Mouse (Mus musculus) v-Abl transformed pro-B cells (cell line): ENCODE results near the gene Trpm5.

ENCODE experiments used
- in situ Hi-C, 2 experiments: fragments of 400-800 bp; cut with MboI; formaldehyde crosslinking; loops; one replicate each; pipeline ENCODE4 v1.15.1; 2025; ENCODE audit not compliant: unreplicated experiment in 2 of 2

Gene Trpm5

DNA sequence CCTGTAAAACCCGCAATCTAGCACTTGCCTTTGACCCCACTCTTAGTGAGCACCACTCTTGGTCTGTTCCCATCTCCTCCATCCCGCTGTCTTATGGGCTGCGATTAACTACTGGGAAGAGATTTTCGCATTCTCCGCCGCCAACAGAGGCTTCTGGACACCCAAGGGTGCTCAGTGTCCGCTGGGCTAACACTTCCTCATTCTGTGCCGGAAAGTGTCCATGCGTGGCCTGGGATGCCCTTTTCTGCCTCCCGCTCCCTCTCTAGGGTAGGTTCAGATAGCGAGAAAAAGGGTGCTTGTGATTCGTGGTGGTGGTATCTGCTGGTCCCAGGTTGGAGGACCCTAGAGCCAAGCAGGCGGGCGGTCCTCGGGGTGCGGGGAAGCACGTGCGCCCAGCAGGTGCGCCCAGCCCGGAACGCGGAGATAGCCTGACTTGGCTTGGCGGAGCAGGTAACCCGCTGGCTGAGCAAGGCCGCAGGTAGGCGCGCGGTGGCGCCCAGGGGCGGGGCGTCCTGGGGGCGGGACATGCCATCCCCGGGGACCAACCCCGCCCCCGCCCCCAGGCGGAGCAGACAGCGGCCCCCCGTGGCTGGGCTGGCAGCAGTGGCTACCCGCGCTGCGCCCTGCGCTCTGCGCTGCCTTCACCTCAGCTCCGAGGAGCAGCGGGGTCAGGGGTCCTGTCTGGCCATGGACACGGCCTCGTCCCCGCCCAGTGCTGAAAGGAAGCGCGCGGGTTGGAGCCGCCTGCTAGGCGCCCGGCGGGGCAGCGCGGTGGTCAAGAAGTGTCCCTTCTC, 12.4 kb upstream of the Trpm5 start:
- in situ Hi-C loops, result no loop called here

DNA sequence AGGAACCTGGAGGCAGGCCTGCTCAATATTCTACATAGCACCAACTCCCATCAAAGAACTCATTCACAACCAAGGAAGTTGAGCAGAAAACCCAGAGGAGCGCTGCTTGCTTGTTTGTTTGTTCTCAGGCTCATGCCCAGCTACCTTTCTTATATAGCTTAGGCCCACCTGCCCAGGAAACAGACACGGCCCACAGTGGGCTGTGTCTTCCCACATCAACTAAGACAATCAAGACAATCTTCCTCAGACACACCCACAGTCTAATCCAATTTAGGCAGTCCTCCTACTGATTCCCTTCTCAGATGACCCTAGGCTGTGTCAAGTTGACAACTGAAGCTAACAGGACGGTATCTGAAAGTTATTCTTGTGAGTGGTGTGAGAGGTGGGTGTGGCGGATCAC, 11.6 kb upstream of the Trpm5 start, which contains the start of gene Kcnq1:
Gene Kcnq1 (plus strand): TSS at position 301 of the 400 bp plus-strand sequence.
- in situ Hi-C loops, result no loop called here

DNA sequence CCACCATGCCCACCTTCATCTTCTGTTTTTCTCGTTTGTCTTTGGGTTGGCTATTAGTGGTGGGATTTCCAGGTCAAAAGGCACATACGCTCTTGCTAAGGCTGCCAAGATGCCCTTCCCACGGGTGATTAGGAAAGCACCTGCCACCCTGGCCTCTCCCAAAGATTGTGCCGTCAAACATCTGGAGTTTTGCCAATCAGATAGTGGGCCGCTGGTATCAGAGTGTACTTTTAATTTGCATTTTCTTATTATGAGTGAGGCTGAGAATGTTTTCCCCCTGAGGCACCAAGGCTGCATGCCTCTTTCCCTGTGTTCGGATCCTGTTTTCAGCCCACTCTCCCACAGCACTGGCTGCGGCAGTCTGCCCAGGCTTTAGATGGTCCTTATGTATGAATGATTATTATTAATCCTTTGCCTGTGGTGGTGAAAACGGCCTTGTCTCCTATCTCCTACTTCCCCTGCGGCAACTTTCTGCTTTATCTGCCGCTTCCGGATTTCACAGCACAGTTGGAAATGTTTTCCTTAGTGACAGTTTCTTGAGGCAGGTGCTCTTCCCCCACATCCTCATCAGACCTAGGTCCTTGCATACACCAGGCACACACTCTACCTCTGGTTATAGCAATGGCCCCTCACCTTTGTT, 10.9 kb upstream of the Trpm5 start:
- in situ Hi-C loops, result no loop called here

DNA sequence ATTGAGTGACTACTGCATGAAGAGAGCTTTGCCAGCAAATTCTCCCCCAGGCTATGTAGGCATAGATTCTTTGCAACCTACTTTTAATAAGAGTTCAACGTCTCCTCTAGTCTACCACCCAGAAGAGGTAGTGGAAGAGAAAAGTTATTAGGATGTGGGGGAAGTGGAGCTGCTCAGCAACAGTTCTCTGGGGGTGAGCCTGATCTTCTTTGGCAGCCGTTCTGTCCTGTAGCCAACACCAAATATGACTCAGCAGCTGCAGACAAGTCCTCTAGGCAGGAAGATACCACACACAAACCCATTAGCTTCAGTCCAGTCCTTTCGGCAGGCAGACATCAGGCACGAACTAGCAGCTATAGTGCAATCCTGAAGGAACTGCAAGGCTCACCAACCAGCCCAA, 6.3 kb upstream of the Trpm5 start:
- in situ Hi-C loops, result no loop called here

DNA sequence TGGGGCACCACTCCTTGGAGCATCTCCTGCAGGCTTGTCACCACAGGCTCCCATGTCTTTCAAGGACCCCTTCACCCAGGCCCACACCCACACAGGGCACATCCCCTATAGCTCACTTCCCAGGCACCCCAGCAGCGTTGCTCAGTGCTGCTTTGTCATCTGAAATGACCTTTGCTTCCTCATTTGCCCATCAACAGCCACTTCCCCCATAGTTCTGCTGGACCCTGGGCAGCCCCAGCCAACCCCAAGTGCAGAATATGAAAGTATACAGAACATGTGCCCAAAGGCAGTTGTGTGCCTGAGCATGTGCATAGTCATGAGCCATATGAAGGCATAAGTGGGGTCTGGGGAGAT, 1.1 kb upstream of the Trpm5 start:
- in situ Hi-C loops, result loop anchor here in 1 of 2 experiments (25.0 kb wide), 1 partner anchor 358 kb away; the partner anchor contains the start of gene Ins2

DNA sequence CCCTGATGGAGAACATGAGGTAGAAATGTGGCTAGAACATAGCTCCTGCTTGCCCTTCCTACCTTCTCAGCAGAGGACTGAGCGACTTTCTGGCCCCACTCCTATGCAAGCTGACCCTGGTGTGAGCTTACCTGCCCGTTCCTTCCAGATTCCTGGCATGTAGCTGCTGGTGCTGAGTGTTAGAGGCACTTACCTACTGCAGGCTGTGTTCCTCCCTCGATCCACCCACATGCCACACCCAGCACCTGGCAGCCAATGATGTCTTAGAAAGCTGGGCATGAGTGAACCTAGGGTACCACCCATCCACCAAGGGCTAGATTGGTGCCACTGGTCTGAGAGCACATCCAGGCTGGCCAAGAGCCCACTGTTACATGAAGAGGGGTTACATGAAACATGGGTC, 595 bp downstream of the Trpm5 start:
- in situ Hi-C loops, result loop anchor here in 1 of 2 experiments (25.0 kb wide), 1 partner anchor 357 kb away; the partner anchor contains the start of gene Ins2

DNA sequence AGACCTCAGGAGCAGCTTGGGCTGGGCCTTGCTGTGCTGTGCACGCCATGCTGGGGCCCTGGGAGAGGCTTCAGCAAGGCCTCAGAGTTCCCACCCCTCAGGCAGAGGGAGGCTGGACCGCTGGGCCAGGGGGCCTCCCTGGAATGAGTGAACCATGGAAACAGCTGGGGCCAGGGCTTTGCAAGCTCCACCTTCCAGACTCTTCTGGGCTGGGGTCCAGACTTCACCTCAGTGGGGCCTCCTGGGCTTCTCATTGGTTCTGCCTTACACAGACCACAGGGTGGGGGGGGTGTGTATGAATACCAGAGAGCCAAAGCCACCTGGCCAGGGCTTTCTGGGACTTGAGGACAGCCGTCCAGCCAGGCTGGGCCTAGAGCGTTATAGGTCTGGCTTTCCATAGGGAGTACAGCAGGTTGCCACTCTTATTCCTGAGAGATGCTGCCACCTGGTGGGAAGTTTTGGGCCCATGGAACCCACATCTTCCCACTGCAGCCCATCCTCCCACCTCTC, 7.3 kb downstream of the Trpm5 start:
- in situ Hi-C loops, result loop anchor here (5.0 to 25.0 kb wide), 3 partner anchors 195 to 350 kb away; partner anchors contain the start of gene Ins2 (in 1 of the 2)

DNA sequence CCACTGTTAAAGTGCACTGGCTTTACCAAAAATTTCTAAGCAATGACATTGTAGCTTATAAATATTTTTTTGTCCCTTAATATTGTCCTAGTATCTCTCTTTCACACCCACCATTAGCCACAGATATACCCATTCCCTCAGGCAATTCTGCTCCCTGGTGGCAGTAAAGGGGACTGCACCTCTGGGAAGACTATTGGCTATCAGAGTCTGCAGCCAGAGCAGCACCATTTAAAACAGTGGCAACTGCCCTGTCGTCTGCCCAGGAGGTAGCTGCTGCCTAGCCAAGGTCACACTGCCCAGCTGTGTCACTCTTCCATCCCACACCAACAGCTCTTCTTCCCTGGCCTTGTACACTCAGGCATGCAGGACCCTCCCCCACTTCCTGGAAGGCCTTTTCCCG, 8.1 kb downstream of the Trpm5 start:
- in situ Hi-C loops, result loop anchor here (5.0 to 25.0 kb wide), 3 partner anchors 194 to 349 kb away; partner anchors contain the start of gene Ins2 (in 1 of the 2)

DNA sequence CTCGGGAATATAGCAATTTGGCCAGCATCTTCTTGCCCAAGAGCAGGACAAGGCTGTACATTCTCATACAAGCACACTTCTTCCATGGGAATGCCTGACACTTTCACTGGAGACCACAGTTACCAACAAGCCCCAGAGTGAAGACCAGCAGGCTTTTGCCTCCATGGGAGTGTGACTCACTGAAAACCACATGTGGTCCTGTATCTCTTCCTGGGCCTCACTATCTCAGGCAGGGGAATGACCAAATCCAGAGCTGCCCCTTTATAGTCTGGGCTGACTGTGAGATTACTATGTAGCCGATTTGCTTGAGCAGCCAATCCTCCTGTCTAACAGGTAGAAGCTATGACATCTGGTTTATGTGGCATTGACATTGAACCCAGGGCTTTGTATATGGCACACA, 10.7 kb downstream of the Trpm5 start:
- in situ Hi-C loops, result loop anchor here (10.0 to 25.0 kb wide), 2 partner anchors 289 to 346 kb away; partner anchors contain the start of gene Ins2 (in 1 of the 2)

DNA sequence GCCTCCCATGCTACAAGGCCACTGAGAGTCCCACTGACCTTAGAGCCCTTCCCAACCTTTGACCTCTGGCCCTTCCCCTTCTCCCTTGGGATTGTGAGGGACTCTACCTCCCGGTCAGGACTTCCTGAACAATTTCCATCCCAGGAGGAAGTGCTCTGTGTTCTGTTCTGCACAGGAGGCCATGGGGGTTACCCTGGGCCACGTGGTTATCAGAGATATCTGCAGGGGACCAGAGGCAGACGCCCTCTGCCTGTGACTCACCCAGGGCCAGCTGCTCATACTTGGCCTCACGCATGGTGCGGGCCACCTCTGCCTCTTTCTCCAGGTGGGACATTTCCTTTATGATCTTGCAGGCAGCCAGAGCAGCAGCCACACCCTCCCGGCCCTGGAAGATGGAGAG, 12.4 kb downstream of the Trpm5 start:
- in situ Hi-C loops, result loop anchor here (10.0 to 25.0 kb wide), 2 partner anchors 287 to 345 kb away; partner anchors contain the start of gene Ins2 (in 1 of the 2)

DNA sequence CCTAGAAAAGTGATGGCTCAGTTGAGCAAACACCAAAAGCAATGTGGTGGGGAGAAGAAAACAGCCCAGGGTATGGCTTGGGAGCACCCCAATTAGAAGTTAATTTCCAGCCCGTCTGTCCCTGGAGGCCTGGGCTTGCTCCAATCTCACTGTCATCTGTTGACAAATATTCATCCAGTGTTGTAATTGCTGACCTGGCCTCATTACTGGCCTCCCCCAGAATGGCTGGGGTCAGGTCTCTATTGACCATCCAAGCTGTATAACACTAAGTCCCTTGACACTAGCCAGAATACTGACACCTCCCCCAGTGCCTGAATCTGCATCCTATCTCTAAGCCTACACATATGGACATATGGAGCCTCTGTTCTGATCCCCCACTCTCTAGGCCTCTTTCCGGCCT, 17.1 kb downstream of the Trpm5 start:
- in situ Hi-C loops, result loop anchor here in 1 of 2 experiments (25.0 kb wide), 1 partner anchor 340 kb away; the partner anchor contains the start of gene Ins2

DNA sequence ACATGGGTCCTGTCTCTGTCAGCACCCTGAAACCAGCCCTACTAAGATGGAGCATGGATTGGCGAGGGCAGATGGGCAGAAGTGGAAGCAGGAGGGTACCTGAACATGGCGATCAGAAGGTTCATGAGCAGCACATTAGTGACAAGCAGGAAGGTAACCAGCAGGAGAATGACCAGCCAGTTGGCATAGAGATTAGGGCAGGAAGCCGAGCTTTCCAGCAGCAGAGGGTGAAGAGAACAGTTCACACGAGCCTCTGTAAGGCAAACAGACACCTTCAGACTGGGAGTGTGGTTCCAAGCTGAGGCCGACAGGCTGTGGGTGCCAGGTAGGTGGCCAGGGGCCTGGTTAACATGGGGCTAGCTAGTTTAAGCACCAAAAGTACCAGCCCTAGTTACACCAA, 19.0 kb downstream of the Trpm5 start:
- in situ Hi-C loops, result loop anchor here in 1 of 2 experiments (25.0 kb wide), 1 partner anchor 338 kb away; the partner anchor contains the start of gene Ins2

DNA sequence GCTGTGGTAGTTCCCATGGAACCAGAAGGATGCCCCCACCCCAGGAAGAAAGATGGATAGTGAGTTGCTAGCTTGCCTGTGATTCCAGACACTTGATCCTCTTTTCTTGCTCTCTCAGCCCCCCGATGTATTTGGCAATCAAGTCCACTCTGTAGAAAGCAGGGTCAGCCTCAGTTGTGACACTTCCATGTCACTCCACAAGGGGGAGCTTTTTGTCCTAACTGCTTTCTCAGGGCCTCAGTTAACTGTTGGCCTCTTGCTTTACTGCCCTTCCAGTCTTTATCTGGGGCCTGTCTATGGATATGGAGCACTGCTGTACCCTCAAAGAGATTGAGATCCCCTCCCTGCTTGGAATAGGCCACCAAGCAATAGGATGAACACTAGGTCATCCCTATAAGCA, 21.4 kb downstream of the Trpm5 start:
- in situ Hi-C loops, result loop anchor here (25.0 kb wide), 2 partner anchors 561 to 1489 kb away; partner anchors contain the start of gene Ppfia1 (in 2 of the 2)

DNA sequence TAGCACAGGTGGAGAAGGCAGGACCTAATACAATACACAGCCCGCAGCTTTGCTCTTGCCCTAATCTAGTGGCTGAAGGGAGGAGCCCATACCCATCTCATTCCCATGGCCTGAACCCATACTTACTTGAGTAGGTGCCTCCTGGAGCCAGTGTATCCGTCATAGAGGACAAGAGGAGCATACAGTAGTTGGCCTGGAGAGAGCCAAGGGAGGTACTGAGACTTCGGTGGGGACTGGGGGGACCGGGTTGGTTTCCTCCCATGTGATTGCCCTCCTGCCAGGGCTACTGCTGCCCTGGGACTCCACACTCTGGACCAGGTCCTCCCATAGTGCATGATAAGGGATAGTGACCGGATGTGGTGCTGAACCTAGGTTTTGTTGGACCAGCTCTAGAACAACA, 21.8 kb downstream of the Trpm5 start:
- in situ Hi-C loops, result loop anchor here (25.0 kb wide), 2 partner anchors 560 to 1490 kb away; partner anchors contain the start of gene Ppfia1 (in 2 of the 2)

DNA sequence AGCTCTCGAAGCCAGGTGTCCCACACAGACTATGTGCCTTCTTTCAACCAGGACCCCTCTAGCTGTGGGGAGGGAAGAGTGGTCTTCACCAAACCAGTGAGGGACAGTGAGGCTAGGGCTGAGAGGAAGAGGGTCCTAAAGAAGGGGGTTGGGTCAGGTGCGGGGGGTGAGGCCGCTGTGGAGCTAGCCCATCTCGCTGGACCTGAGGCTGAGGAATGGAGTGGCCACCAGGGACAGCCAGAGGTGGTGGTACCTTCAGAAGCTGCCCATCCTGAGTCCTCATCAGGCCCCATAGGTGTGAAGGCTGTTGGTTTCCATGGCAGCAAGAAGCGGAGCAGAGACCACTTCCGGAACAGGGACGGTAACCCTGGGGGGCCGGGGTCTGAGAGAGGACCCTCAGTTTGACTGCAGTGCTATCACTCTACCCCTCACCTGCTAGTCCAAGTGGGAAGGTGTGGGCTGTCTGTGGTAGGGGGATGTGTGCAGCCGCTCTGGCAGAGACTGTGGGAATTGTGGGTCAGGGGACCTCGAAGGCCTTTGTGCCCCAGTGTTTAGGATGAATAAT, 23.9 kb downstream of the Trpm5 start:
- in situ Hi-C loops, result loop anchor here (25.0 kb wide), 2 partner anchors 558 to 1492 kb away; partner anchors contain the start of gene Ppfia1 (in 2 of the 2)

DNA sequence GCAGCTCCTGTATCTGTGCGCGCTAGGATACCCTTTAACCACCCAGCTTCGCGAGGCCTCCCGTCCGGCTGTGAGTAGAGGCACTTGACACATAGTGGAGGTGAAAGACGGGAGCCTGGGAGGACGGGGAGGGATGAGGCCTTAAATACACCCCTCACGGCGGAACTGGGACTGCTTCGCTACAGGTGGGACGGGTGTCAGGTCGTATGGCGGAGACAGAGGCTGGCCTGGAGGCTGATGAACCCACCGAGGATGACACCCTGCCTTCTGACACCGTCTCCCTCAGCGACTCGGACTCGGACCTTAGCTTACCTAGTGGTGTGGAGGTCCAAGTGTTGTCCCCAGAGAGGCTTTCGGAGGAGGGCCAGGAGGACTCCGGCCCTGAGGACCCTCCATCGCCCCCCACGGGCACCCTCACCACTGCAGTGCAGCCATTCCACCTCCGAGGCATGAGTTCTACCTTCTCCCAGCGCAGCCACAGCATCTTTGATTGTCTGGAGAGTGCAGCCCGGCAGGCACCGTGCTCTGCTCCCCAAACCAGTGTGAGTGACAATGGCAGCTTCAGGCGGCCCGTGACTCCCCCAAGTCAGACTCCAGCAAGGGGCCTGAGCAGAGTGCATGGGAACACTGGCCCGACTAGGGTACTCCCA, 24.6 kb downstream of the Trpm5 start:
- in situ Hi-C loops, result loop anchor here (5.0 to 25.0 kb wide), 3 partner anchors 63 to 1492 kb away; partner anchors contain the start of genes Ppfia1 (in 2 of the 2) and Tspan32 (in 2 of the 2)

DNA sequence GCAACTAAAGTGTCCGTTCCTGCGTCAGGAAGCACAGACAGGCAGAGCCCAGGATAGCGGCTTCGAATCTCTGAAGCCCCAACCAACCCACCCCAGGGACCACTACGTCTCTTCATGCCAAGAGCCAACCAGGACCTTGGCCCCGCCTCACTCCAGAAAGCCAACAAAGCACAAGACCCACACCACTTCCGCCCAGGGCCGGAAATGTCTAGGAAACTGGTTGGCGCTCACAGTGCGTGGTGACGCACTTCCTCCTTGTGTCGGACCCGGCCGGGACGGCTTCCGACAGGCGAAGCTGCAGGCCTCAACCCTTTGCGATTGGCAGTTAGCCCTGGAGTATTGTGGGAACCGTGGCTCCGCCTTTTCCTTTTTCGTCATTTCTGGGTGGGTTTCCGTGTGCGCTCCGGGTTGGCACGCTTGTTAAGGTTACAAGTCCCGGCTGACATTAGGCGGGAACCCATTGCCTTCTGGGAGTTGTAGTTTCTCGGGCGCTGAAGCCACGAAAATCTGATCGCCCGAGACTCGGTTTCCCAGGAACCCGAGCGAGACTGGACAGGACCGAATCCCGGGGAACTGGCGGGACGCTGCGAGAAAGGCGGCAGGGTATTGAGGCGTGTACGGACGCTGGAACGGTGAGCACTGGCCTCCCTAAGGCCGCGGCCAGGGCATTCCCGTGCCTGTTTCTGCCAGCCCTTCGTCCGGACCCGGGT, 25.4 kb downstream of the Trpm5 start, which contains the start of gene Tssc4:
Gene Tssc4 (plus strand): TSS at position 368 of the 710 bp plus-strand sequence.
- in situ Hi-C loops, result loop anchor here (5.0 to 25.0 kb wide), 3 partner anchors 62 to 1493 kb away; partner anchors contain the start of genes Ppfia1 (in 2 of the 2) and Tspan32 (in 2 of the 2)

DNA sequence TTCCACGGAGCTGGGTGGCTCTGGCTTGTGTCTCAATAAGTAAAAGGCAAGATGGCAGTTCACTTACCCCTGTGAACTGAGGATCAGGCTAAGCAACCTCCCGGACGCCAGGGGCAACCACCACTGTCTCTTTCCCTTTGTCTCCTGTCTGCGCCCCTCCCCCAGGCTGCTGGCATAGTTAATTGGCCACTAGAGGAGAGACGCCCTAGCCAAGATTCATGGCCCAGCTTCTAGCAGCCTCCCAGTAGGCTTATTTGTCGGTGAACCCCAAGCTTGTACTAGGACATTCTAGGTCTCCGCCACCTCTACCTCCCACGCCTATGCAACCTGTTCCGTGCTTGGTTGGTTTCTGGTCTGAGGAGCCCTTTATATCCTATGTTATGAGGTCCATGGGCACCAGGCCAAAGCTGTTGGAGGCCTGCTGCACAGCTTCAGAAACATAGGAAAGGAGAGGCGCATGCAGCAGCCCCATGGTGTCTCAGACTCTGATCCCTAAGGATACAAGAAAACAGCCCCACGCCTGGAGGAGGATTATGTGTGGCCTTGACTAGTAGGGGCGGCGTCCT, 26.0 kb downstream of the Trpm5 start:
- in situ Hi-C loops, result loop anchor here (5.0 to 25.0 kb wide), 3 partner anchors 61 to 1494 kb away; partner anchors contain the start of genes Ppfia1 (in 2 of the 2) and Tspan32 (in 2 of the 2)
